Mouse (Mus musculus) embryonic fibroblast, embryonic 13.5 days (primary cell): ENCODE measurements at regions not wholly inside any gene's neighbourhood (a gene's known extent, or its start where the extent isn't known, plus 50 kb on each side); places are given as distances from the start of the nearest gene placed in this dataset.

Experiments used
- CTCF ChIP-seq: IDR thresholded peaks from 2 replicates; pipeline ENCODE4 v1.5.1; 2011; ENCODE audit warnings: mild to moderate bottlenecking, control low read depth, low read length, moderate library complexity, borderline replicate concordance; ENCODE audit not compliant: insufficient read depth
- POLR2A ChIP-seq: IDR thresholded peaks from 2 replicates; pipeline ENCODE4 v1.6.1; 2011; ENCODE audit warnings: low read depth, mild to moderate bottlenecking, control low read depth, low read length, moderate library complexity

DNA sequence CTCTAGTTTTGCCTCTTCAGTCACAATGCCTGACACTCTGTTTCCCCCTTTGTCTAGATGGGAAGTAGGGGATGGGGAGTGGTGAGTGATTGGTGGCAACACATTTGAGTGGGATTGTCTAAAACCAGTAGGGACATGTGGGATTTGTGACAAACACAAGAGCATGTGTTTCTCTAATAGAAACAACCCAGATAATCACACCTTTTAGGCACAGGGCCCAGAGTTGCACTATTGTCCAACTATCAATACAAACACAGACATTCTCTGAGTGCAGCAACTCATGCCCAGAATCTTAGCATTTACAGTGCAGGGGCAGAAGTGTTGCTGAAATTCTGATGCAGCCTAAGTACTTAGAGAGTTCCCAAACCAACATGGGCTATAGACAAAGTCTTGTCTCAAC is 847.6 kb upstream of the Adgrl2 start:
- TF ChIP-seq POLR2A = no peak
- no peak for TF ChIP-seq CTCF
